Mouse (Mus musculus) thymus, postnatal 0 days (tissue): ENCODE measurements around the gene Cd36. TPM values are rescaled to one million over a fixed set of nuclear protein-coding genes. Genes with fewer than 3 reads are reported as not detected.
"Not testable (repeated sequence)": the region's sequence is repeated elsewhere in the genome, so short reads cannot be mapped to it uniquely, and the experiment has no call there.

Source experiments
- DNase-seq: peaks from one replicate; pipeline ENCODE4 v3.0.0-alpha.2; 2015; ENCODE audit warnings: low spot score
- polyA plus RNA-seq: library from polyadenylated mRNA; unstranded; fragments of >200 nt; fragmentation: Nextera tagmentation; extraction: Ambion mirVana; gene quantifications from 2 replicates; pipeline ENCODE4 v1.2.1, GENCODE M21; 2015

Cd36 gene
- 32.2 and 40.5 TPM in 2 replicates for polyA plus RNA-seq

DNA sequence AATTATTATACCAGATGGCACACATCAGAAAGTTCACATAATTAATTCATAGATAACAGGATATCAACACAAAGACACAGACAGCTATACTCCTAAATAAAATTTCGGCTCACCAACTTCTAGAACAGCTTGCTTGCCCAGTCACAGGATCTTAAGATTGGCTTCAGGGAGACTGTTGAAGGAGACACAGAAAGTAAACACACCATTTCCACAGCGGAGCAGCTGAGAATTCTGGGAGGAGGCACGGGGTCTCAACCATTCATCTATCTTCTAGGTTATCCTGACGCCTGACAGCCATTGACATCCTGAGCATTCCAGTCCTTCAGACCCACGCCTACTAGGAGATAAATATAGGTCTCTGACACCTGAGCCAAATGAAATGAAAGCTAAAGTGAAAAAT, at the start of gene Cd36:
Gene Cd36 (minus strand): TSS at position 204 of the 400 bp plus-strand sequence.
- DNase-seq = no peak

DNA sequence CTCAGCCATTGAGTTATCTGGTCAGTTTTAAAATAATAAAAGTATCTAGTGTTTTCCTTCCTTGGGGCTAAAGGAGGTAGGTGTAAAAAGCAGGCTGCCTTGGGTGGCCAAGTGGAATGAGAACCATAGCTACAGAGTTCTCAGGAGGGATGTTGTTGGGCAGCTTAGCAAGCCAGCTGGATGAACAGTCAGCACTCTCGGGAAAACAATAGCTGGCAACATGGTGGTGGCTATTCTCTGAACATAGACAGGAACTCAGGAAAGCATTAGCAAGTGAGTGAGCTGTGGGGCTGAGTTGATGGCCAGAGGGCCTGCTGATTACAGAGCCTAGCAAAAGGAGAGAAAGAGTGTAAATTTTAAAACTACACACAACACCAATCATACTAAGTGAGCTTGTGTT, 45.9 kb upstream of the Cd36 start:
- no peak for DNase-seq

- not testable (repeated sequence) for DNase-seq
These were observed 43.0 kb upstream of the Cd36 start for GRCm38 (mm10) chr5:17931588-17931987.

- no peak for DNase-seq
These were observed 40.5 kb upstream of the Cd36 start for GRCm38 (mm10) chr5:17929006-17929567.

- DNase-seq = no peak
These were observed 39.9 kb upstream of the Cd36 start for GRCm38 (mm10) chr5:17928471-17928870.

DNA sequence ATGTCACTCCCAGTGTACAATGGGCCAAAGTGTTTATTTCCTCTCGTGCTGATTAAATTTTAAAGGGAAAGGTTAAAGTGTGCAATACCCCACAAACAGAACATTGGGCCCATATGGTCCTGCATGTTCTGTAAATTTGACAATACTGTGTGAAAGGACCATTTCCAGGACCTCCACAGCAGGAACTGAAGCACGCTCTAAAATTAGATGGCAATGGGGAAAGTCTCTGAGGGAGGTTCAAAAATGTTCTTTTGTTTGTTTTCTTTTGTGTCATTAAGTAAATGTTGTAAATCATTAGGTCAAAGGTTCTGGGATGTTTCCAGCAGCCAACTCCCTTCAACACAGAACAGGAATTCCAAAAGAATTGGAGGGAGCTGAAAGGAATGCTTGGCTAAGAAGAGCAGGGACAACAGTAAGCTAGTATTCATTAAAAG, 35.5 kb upstream of the Cd36 start:
- DNase-seq = no peak

GRCm38 (mm10) chr5:17923648-17924047, 35.0 kb upstream of the Cd36 start:
- no peak for DNase-seq

DNA sequence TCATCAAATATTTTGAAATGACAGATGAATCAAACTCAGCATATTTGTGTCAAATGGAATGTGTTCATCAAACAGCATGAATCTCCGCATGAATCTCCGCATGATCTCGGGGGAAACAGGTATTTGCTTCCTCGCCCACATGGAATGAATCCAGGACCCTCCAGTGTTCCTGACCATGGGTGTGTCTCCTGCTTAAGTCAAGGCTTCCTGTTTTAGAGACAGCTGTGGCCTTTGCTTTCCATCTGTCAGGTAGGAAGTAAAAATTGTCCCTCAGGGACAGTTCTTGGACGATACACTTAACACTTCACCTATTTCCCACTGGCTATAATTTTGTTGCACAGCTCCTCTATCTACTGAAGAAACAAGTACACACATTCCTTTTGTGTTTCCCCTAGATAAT, 30.4 kb upstream of the Cd36 start:
- no peak for DNase-seq

- DNase-seq = no peak
These were observed 16.2 kb upstream of the Cd36 start for GRCm38 (mm10) chr5:17904766-17905165.

DNA sequence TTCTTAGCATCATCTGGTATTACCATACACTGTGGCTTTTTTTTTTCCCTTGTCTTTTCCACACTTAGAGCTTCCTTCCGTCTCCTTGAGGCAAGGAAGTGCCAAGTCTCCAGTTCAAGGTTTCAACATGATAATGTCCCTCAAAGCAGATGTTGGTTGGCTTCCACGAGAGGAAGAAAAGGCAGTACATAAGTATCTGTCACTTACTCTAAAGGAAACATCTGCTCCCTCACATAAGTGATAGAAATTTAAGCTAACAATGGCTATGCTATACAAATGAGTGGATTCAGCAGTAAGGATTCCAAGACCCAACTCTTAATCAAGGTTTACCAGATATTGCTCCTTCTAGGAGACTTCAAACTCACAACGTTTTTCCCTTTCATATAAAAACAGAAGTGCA, 10.3 kb upstream of the Cd36 start:
- no peak for DNase-seq

DNA sequence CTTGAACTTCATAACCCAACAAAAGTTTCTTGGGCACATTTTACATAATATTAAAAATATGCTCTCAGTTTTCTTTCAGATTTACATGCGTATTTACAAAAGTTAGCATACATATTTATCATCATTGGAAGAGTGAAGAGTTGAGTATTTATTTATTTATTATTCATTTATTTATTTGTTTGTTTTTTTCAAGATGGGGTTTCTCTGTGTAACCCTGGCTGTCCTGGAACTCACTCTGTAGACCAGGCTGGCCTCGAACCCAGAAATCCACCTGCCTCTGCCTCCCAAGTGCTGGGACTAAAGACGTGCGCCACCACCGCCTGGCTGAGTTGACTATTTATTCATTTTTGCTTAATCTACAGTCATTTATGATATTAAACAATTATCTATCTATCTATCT, 9.0 kb upstream of the Cd36 start:
- DNase-seq = not testable (repeated sequence)

DNA sequence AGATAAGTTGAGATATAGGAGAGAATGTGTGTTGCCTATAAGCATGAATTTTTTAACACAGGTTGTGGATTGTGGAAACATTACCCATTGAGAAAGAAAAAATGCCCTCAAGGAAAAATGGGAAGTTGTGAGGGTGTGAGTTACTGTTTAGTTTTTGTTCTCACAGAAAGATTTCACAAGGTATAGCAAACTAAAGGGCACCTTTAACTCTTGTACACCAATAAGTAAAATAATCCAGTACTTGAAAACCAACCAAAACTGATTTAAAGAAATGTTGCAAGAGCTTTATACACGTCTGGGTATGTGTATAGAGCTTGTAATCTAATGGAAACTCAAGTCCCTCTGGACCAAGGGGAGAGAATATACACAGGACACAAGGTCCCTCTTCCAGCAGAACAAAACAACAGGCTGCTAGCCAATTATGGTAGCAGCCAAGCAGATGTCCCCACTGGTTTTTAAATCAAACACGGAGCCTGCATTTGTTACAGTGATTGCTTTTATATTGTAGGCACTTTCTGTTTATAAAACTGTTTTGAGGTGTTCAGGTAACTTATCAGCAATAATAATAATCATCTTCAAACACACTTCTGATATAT, 5.1 kb upstream of the Cd36 start:
- DNase-seq = no peak

- no peak for DNase-seq
These were observed 690 bp upstream of the Cd36 start for GRCm38 (mm10) chr5:17889291-17889690.

GRCm38 (mm10) chr5:17886377-17886776, 2.2 kb downstream of the Cd36 start:
- DNase-seq = no peak

GRCm38 (mm10) chr5:17883357-17883875, 5.2 kb downstream of the Cd36 start:
- no peak for DNase-seq

- no peak for DNase-seq
These were observed 7.1 kb downstream of the Cd36 start for GRCm38 (mm10) chr5:17881542-17881896.

DNA sequence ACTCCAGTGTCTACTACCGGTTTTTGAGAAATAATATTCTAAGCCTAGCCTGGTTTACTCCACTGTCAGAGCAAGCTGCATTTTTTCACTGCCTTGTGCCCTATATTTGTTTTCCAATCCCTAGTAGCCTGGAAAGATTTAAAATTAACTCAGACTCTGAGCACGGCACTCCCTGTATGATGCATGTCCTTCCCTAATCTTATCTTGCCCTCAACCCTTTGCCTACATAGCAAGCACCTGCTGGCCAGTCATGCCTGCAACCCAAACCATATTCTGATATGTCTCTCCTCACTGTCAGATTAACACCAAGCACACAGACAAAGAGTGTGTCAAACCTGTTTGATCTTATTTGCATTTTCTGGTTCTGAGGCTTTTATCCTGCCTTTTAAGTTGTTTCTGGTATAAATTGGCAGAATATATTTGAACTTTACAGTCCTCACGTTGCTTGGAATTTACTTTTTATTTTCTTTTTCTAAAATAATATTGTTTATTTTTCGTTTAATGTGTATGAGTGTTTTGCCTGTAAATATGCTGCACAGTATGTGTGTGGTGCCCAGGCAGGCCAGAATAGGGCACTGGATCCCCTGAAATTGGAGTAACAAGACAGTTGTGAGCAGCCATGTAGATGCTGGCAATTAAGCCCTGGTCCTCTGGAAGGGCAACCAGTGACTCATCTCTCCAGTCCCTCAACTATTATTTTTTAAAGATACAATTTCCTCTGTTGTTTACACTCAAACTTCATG, 7.6 kb downstream of the Cd36 start:
- DNase-seq = no peak

DNA sequence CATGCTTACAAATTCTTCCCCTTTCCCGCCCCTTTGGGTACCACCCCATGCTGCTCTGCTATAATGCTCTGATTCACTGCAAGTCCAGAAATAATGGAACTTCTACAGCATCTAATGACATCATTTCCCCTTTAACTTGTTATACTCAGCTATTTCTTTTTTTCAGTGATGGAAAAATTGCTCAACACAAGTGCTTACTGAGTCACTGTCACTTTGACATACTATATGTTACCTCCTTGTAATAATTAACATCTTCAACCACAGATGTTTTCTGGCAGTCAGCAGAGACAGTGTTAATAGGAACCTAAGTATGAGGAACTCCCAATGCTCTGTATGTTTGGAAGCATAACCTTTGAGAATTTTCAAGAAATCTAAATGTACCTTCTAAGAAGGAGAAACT, 8.7 kb downstream of the Cd36 start:
- DNase-seq = no peak

DNA sequence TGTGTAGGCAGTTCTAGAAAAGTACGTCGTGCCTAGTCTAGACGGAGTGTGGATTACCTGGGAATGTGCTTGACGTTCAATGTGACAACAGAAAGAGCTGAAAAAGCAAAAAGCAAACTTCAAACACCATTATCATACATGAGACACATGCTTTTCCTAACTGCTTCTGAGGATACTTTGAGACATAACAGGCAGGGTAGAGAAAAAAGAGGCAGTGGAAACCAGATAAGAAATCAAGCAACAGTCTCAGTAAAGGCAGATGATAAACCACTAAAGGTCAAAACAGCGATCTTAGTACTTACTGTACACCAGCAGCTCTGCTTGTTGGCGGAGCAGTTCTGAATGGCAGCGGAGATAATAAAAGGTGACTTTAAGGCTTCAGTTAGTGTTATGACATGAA, 11.6 kb downstream of the Cd36 start:
- no peak for DNase-seq

DNA sequence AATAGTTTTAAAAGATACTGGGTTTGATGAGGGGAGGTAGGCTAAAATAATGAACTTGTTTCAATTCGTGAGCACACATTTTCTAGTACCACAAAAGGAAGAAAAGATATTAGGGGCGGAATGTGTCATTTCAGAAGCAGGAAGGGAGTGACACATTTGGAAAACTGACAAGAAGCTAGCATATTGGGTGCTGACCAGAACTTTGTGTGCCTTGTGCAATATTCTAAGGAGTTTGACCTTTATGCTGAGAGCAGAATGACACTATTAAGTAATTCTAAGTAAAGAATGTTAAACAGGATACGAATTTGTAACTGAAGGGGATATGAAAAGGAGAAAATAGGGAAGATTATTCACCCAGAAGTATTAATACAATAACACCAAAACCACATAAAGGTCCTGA, 12.0 kb downstream of the Cd36 start:
- no peak for DNase-seq

- no peak for DNase-seq
These were observed 14.3 kb downstream of the Cd36 start for GRCm38 (mm10) chr5:17874335-17874734.

DNA sequence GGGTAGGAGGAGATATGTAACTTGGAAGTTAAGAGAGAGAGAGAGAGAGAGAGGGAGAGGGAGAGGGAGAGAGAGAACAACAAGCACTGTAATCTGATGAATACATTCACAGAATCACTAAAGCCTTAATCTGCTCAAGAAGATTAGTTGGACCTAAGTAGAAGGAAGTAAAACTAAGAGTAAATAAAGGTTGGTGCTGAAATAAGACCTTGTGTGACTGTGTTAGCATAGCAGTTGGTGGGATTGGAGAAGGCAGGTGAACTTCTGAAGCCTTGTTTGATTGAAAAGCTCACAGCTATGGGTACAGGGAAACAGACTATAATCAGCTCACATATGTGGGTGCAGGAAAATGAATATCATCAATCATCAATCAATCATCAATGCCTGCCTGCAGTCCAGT, 23.2 kb downstream of the Cd36 start:
- no peak for DNase-seq

DNA sequence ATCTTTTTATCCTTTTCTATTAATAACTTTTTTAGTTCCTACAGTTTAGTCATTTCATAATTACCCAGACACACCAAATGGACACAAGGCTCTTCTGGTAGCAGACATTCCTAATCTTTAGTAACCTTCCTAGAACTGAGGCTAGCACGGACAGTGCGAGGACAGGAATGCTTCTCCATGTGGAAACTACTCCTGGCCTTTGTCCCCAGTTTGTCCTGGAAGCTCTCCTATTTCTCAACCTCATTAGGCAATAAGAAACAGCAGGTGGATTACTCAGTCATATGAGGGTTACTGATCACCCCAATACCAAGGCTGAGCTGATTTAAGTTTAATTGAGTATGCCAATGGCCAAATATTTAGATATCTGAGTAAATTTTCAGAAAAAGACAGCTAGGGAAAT, 25.5 kb downstream of the Cd36 start:
- DNase-seq = no peak
